Mouse (Mus musculus) bone marrow macrophage, adult 2 months (primary cell): ENCODE results near the gene Efna5.

Experiments
- CTCF ChIP-seq: IDR thresholded peaks from 2 replicates; pipeline ENCODE4 v1.5.1; 2012; ENCODE audit warnings: low read depth, mild to moderate bottlenecking, low read length, moderate library complexity
- POLR2A ChIP-seq: IDR thresholded peaks from 2 replicates; pipeline ENCODE4 v1.6.1; 2012; ENCODE audit warnings: mild to moderate bottlenecking, low read depth, low read length, borderline replicate concordance

DNA sequence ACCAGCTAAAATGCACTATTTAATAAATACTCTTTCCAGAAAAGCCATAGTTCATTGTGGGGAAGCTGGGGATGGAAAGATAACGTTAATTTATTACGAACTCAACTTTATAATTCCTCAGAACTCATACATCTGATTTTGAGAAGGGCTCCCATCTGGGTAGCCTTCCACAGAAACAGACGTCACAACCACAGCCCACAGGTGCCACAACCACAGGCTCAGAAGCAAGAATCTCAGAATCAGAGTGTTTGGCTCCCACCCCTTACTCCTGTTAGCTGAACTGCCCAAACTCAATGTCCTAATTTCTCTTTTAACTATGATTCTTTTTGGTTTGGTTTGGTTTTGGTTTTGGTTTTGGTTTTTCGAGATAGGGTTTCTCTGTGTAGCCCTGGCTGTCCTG, 73.2 kb downstream of the Efna5 start:
- no peak for TF ChIP-seq CTCF
- no peak for TF ChIP-seq POLR2A
